Mouse (Mus musculus) MEL (cell line): ENCODE data around the gene Zfp697.

ENCODE experiments used
- CTCF ChIP-seq, 3 experiments: IDR thresholded peaks in 2 of 3; conservative IDR thresholded peaks in 1 of 3; 2 replicates each; pipeline ENCODE4 v1.5.1; 2011 to 2012; ENCODE audit warnings: low read length in 3 of 3, low read depth in 2 of 3, mild to moderate bottlenecking in 2 of 3, improper control_type of control experiment in 1 of 3, inconsistent platforms in 1 of 3, mixed read lengths in 1 of 3, moderate library complexity in 1 of 3; ENCODE audit not compliant: control insufficient read depth in 1 of 3, insufficient read depth in 1 of 3, poor library complexity in 1 of 3, severe bottlenecking in 1 of 3
- ELF1 ChIP-seq: IDR thresholded peaks from 2 replicates; pipeline ENCODE4 v1.6.1; 2014; ENCODE audit warnings: low read depth, mild to moderate bottlenecking, inconsistent platforms, low read length, improper control_type of control experiment, moderate library complexity
- EP300 ChIP-seq, 2 experiments: IDR thresholded peaks; 2 replicates each; pipeline ENCODE4 v1.6.1; 2011; ENCODE audit warnings: improper control_type of control experiment in 2 of 2, low read length in 2 of 2, low read depth in 1 of 2, mild to moderate bottlenecking in 1 of 2
- KAT2A ChIP-seq: conservative IDR thresholded peaks from 2 replicates; pipeline ENCODE4 v1.6.1; 2012; ENCODE audit warnings: low read depth, low read length, improper control_type of control experiment, inconsistent platforms
- MEF2A ChIP-seq: IDR thresholded peaks from 2 replicates; pipeline ENCODE4 v1.6.1; 2014; ENCODE audit warnings: low read depth, mild to moderate bottlenecking, inconsistent platforms, low read length, improper control_type of control experiment; ENCODE audit not compliant: poor library complexity, insufficient replicate concordance, severe bottlenecking; ENCODE audit errors: extremely low read depth
- MXI1 ChIP-seq: IDR thresholded peaks from 2 replicates; pipeline ENCODE4 v1.6.1; 2011; ENCODE audit warnings: mild to moderate bottlenecking, low read depth, low read length, improper control_type of control experiment
- MYC ChIP-seq: IDR thresholded peaks from 2 replicates; pipeline ENCODE4 v1.6.1; 2011; ENCODE audit warnings: low read depth, mild to moderate bottlenecking, low read length, improper control_type of control experiment, moderate library complexity
- NELFE ChIP-seq: IDR thresholded peaks from 2 replicates; pipeline ENCODE4 v1.6.1; 2011; ENCODE audit warnings: low read depth, low read length, improper control_type of control experiment
- POLR2A ChIP-seq, 2 experiments: IDR thresholded peaks; 2 replicates each; pipeline ENCODE4 v1.6.1; 2011 to 2012; ENCODE audit warnings: low read length in 2 of 2, mild to moderate bottlenecking in 2 of 2, control low read depth in 1 of 2, improper control_type of control experiment in 1 of 2, low read depth in 1 of 2, moderate library complexity in 1 of 2; ENCODE audit not compliant: control insufficient read depth in 1 of 2, insufficient read depth in 1 of 2, poor library complexity in 1 of 2
- SMC3 ChIP-seq: IDR thresholded peaks from 2 replicates; pipeline ENCODE4 v1.6.1; 2011; ENCODE audit warnings: low read depth, low read length, improper control_type of control experiment
- ZKSCAN1 ChIP-seq: IDR thresholded peaks from 2 replicates; pipeline ENCODE4 v1.6.1; 2012; ENCODE audit warnings: low read depth, mild to moderate bottlenecking, inconsistent platforms, low read length, improper control_type of control experiment, moderate library complexity
- ZNF384 ChIP-seq: IDR thresholded peaks from 2 replicates; pipeline ENCODE4 v1.6.1; 2012; ENCODE audit warnings: low read depth, mild to moderate bottlenecking, inconsistent platforms, low read length, improper control_type of control experiment

DNA sequence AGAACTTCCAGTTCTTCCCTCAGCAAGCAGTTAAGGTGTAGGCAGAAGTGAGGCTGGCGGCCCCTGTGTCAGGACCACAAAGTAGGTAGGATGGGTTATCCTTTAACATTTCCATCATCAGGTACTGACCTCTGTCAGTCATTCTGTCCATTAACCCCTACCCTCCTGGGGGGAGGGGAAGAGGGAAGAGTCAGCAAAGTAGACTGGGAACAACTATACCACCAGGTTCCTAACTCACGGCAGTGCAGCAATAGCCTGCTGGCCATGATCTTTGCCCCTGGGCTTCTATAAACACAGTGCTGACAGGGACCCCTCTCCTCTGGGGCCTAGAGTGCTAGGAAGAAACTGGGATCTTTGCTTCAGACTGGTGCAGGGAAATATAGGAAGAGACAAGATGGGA, 48.3 kb upstream of the Zfp697 start:
- no peak for TF ChIP-seq NELFE
- no peak for TF ChIP-seq MXI1
- TF ChIP-seq MEF2A = no peak
- no peak for TF ChIP-seq MYC
- TF ChIP-seq ELF1 = no peak
- no peak for TF ChIP-seq CTCF (IDR thresholded peaks at IDR 0.05 in 2 of 3, conservative IDR thresholded peaks at IDR 0.05 in 1 of 3; ENCODE audit: control insufficient read depth in 1 of 3, insufficient read depth in 1 of 3, low read depth in 2 of 3, low read length in 3 of 3, poor library complexity in 1 of 3, severe bottlenecking in 1 of 3)
- TF ChIP-seq POLR2A (IDR thresholded peaks at IDR 0.05; ENCODE audit: control insufficient read depth in 1 of 2, insufficient read depth in 1 of 2, low read depth in 1 of 2, low read length in 2 of 2, poor library complexity in 1 of 2) = no peak
- TF ChIP-seq ZNF384 = no peak
- no peak for TF ChIP-seq EP300 (IDR thresholded peaks at IDR 0.05; ENCODE audit: low read depth in 1 of 2, low read length in 2 of 2)
- no peak for TF ChIP-seq KAT2A
- TF ChIP-seq SMC3 = no peak
- no peak for TF ChIP-seq ZKSCAN1
